Mouse (Mus musculus): ENCODE data around the gene Taf1b. TPM values are rescaled to one million over a fixed set of nuclear protein-coding genes. Genes with fewer than 3 reads are reported as not detected.
"Not testable (repeated sequence)": the region's sequence is repeated elsewhere in the genome, so short reads cannot be mapped to it uniquely, and the experiment has no call there.

The Taf1b gene
- polyA plus RNA-seq (2014; fragmentation: Nextera tagmentation; extraction: Ambion mirVana): 31.0 and 31.1 TPM in 2 replicates

DNA sequence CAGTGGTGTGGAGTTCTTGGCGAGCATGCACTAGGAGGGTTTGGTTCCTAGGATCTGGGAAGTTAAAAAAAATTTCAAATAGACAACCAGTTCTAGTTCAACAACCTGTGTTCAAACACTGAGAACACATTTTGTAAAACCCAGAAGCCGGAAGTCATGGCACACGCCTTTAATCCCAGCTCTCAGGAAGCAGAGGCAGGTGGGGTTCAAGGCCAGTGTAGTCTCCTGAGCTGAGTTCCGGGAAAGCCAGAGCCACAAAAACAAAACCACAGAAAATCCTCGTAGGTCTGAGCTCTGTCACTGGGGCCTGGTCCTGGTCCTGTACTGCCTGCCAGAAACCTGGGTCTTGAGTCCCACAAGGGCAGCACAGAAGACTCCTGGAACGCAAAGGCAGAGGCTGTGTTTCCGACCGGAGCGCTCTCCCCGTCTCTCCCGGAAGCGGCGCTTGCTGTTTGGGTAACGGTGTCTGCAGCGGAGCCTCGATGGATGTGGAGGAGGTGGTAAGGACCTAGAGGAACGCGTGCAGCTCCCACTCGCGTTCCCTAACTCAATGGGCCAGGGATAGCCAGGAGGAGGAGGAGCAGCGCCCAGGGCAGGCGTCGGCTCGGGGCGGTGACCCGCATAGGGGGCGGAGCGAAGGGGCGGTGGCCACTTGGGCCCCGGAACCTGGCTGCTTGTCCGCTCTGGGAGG lies at the start of gene Taf1b:
Taf1b (plus strand) TSS at position 210 of the 691 bp plus-strand sequence.
- ATAC-seq (ENCODE audit: insufficient number of reproducible peaks, low FRiP score, low TSS enrichment, low read depth) (peak; percentile 68; the same call in 1 of the 2 replicates), DNase-seq (ENCODE audit: low spot score) (peak; percentile 91)
- Histone ChIP-seq H3K27me3 (ENCODE audit: control insufficient read depth, insufficient read depth, low read length) (no peaks in the 10 kb centered on the region), H3K4me1 (ENCODE audit: control insufficient read depth, insufficient read depth, low read length) (no peaks in the 10 kb centered on the region), H3K9me3 (ENCODE audit: control insufficient read depth, low read length) (no peaks in the 10 kb centered on the region), H3K9ac (ENCODE audit: low read length) (peak within 1 kb of the TSS; percentile 64), H3K27ac (replicated peaks; ENCODE audit: low read depth, low read length) (no peak within 1 kb of the TSS), H3K36me3 (ENCODE audit: control insufficient read depth, insufficient read depth, low read length) (no peaks in the 10 kb centered on the region), H3K4me3 (ENCODE audit: low read depth, low read length) (peak within 1 kb of the TSS; percentile 59), H3K4me2 (ENCODE audit: low read depth, severe bottlenecking) (peak within 1 kb of the TSS; percentile 50)
- 10% methylated on average over 31 of the region's 31 CpGs for WGBS

GRCm38 (mm10) chr12:24460406-24460805 lies 37.8 kb upstream of the Taf1b start:
- DNase-seq (ENCODE audit: low spot score) (no peak), ATAC-seq (ENCODE audit: insufficient number of reproducible peaks, low FRiP score, low TSS enrichment, low read depth) (no peak)
- H3K36me3 ChIP-seq (ENCODE audit: control insufficient read depth, insufficient read depth, low read length): no peaks in the 10 kb centered on the region
- H3K4me1 ChIP-seq (ENCODE audit: control insufficient read depth, insufficient read depth, low read length): no peaks in the 10 kb centered on the region
- no peak overlapping the region for H3K4me2 ChIP-seq (ENCODE audit: low read depth, severe bottlenecking)
- 89% methylated on average over 10 of the region's 10 CpGs for WGBS
- no peak overlapping the region for H3K27ac ChIP-seq (replicated peaks; ENCODE audit: low read depth, low read length)
- no peaks in the 10 kb centered on the region for H3K9me3 ChIP-seq (ENCODE audit: control insufficient read depth, low read length)
- no peak overlapping the region for H3K9ac ChIP-seq (ENCODE audit: low read length)
- no peaks in the 10 kb centered on the region for H3K27me3 ChIP-seq (ENCODE audit: control insufficient read depth, insufficient read depth, low read length)
- no peak overlapping the region for H3K4me3 ChIP-seq (ENCODE audit: low read depth, low read length)

DNA sequence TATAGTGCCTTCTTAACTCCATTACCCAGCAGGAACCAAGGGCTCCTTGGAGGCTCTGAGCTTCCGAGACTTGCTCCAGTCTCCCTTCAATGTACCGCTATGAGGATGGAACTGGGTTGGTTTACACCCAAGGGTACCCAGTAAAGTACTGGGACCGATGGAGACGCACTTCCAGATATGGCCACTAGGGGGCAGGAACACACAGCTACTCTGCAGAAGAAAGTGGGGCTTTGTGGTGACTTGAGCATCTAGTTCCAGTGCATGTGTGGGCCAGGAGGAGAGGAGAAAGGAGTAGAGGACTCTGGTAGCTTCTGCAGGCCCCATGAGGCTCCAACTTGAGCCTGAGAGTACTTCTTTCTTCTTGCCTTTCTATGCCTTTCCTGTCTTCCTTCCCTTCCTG lies 36.0 kb upstream of the Taf1b start:
- not testable (repeated sequence) for H3K9ac ChIP-seq (ENCODE audit: low read length); H3K9me3 ChIP-seq (ENCODE audit: control insufficient read depth, low read length); H3K27me3 ChIP-seq (ENCODE audit: control insufficient read depth, insufficient read depth, low read length); DNase-seq (ENCODE audit: low spot score); H3K27ac ChIP-seq (replicated peaks; ENCODE audit: low read depth, low read length); H3K36me3 ChIP-seq (ENCODE audit: control insufficient read depth, insufficient read depth, low read length); ATAC-seq (ENCODE audit: insufficient number of reproducible peaks, low FRiP score, low TSS enrichment, low read depth); H3K4me1 ChIP-seq (ENCODE audit: control insufficient read depth, insufficient read depth, low read length); H3K4me3 ChIP-seq (ENCODE audit: low read depth, low read length); H3K4me2 ChIP-seq (ENCODE audit: low read depth, severe bottlenecking)
- WGBS: 36% methylated on average over 4 of the region's 4 CpGs

DNA sequence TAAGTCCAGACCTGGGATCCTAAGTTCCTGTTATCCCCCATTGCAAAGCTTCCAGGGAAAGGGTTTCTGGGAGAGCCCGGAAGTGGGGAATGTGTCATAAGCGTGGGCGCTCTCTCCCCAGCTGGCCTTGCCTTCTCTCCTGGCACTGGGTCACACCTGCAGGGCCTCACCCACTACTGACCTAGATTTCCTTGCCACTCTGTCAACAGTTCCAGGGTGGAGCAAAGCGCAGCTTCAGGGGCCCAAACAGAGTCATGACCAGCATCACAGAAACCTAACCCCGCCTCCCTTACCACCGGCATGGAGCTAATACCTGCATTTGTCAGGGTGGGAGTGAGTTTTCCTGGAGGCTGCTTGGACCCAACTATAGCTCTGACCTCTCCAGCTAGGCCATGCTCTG lies 34.7 kb upstream of the Taf1b start:
- H3K9ac ChIP-seq (ENCODE audit: low read length); ATAC-seq (ENCODE audit: insufficient number of reproducible peaks, low FRiP score, low TSS enrichment, low read depth); H3K27ac ChIP-seq (replicated peaks; ENCODE audit: low read depth, low read length); H3K9me3 ChIP-seq (ENCODE audit: control insufficient read depth, low read length); H3K36me3 ChIP-seq (ENCODE audit: control insufficient read depth, insufficient read depth, low read length); H3K4me1 ChIP-seq (ENCODE audit: control insufficient read depth, insufficient read depth, low read length); DNase-seq (ENCODE audit: low spot score); H3K4me2 ChIP-seq (ENCODE audit: low read depth, severe bottlenecking); H3K4me3 ChIP-seq (ENCODE audit: low read depth, low read length); H3K27me3 ChIP-seq (ENCODE audit: control insufficient read depth, insufficient read depth, low read length): not testable (repeated sequence)
- WGBS: 82% methylated on average over 6 of the region's 6 CpGs

DNA sequence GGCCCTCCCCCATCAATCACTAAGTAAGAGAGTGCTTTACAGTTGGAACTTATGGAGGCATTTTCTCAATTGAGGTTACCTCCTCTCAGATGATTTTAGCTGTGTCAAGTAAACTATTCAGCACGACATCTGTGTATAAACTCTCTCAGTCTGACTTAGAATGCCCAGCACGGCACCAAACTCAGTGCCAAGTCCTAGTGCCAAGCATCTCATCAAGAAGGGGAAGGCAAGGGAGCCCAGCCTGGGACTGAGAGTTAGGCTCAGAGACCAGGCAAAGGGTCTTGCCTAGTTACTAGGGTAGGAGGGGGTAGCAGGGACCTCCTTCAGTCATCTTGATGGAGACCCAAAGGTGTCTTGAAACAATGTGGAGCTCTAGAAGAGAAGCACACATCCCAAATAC lies 29.2 kb upstream of the Taf1b start:
- Histone ChIP-seq H3K27ac (replicated peaks; ENCODE audit: low read depth, low read length) (no peak overlapping the region), H3K27me3 (ENCODE audit: control insufficient read depth, insufficient read depth, low read length) (no peaks in the 10 kb centered on the region), H3K9ac (ENCODE audit: low read length) (no peak overlapping the region), H3K4me3 (ENCODE audit: low read depth, low read length) (no peak overlapping the region), H3K4me1 (ENCODE audit: control insufficient read depth, insufficient read depth, low read length) (no peaks in the 10 kb centered on the region), H3K36me3 (ENCODE audit: control insufficient read depth, insufficient read depth, low read length) (no peaks in the 10 kb centered on the region), H3K4me2 (ENCODE audit: low read depth, severe bottlenecking) (no peak overlapping the region), H3K9me3 (ENCODE audit: control insufficient read depth, low read length) (no peaks in the 10 kb centered on the region)
- WGBS: 86% methylated on average over 2 of the region's 2 CpGs
- DNase-seq (ENCODE audit: low spot score) (no peak), ATAC-seq (ENCODE audit: insufficient number of reproducible peaks, low FRiP score, low TSS enrichment, low read depth) (no peak)

- Histone ChIP-seq H3K4me2 (ENCODE audit: low read depth, severe bottlenecking) (no peak overlapping the region), H3K27me3 (ENCODE audit: control insufficient read depth, insufficient read depth, low read length) (no peaks in the 10 kb centered on the region), H3K9me3 (ENCODE audit: control insufficient read depth, low read length) (no peaks in the 10 kb centered on the region), H3K36me3 (ENCODE audit: control insufficient read depth, insufficient read depth, low read length) (no peaks in the 10 kb centered on the region), H3K4me3 (ENCODE audit: low read depth, low read length) (no peak overlapping the region), H3K27ac (replicated peaks; ENCODE audit: low read depth, low read length) (no peak overlapping the region), H3K9ac (ENCODE audit: low read length) (no peak overlapping the region), H3K4me1 (ENCODE audit: control insufficient read depth, insufficient read depth, low read length) (no peaks in the 10 kb centered on the region)
- 15% methylated on average over 4 of the region's 4 CpGs for WGBS
- ATAC-seq (ENCODE audit: insufficient number of reproducible peaks, low FRiP score, low TSS enrichment, low read depth) (no peak), DNase-seq (ENCODE audit: low spot score) (peak; percentile 61)
Observed at GRCm38 (mm10) chr12:24470943-24471342, 27.2 kb upstream of the Taf1b start.

- no peak for ATAC-seq (ENCODE audit: insufficient number of reproducible peaks, low FRiP score, low TSS enrichment, low read depth)
- H3K36me3 ChIP-seq (ENCODE audit: control insufficient read depth, insufficient read depth, low read length): no peaks in the 10 kb centered on the region
- no peaks in the 10 kb centered on the region for H3K27me3 ChIP-seq (ENCODE audit: control insufficient read depth, insufficient read depth, low read length)
- 69% methylated on average over 3 of the region's 3 CpGs for WGBS
- no peak overlapping the region for H3K27ac ChIP-seq (replicated peaks; ENCODE audit: low read depth, low read length)
- no peaks in the 10 kb centered on the region for H3K4me1 ChIP-seq (ENCODE audit: control insufficient read depth, insufficient read depth, low read length)
- H3K4me2 ChIP-seq (ENCODE audit: low read depth, severe bottlenecking): no peak overlapping the region
- H3K9me3 ChIP-seq (ENCODE audit: control insufficient read depth, low read length): no peaks in the 10 kb centered on the region
- H3K4me3 ChIP-seq (ENCODE audit: low read depth, low read length): no peak overlapping the region
- DNase-seq (ENCODE audit: low spot score): no peak
- no peak overlapping the region for H3K9ac ChIP-seq (ENCODE audit: low read length)
Observed at GRCm38 (mm10) chr12:24473221-24473620, 24.9 kb upstream of the Taf1b start.

DNA sequence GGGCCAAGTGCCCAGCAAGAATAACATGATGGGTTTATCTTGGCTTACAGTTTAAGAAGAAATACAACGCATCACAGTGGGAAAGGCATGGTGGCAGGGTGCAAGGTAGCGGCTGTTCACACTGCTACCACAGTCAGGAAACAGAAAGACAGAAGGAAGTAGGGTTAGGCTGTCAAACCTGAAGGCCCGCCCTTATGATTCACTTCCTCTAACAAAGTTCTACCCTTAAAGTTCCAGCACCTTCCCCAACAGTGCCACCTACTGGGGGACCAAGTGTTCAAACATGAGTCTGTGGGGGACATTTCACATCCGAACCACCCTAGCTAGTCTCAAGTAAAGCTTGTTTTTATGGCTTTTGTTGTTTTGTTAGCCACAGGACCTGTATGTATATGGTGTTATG lies 13.2 kb upstream of the Taf1b start:
- WGBS: 88% methylated on average over 4 of the region's 4 CpGs
- no peak overlapping the region for H3K9ac ChIP-seq (ENCODE audit: low read length)
- no peak for ATAC-seq (ENCODE audit: insufficient number of reproducible peaks, low FRiP score, low TSS enrichment, low read depth)
- no peaks in the 10 kb centered on the region for H3K36me3 ChIP-seq (ENCODE audit: control insufficient read depth, insufficient read depth, low read length)
- H3K4me3 ChIP-seq (ENCODE audit: low read depth, low read length): no peak overlapping the region
- no peak overlapping the region for H3K27ac ChIP-seq (replicated peaks; ENCODE audit: low read depth, low read length)
- no peaks in the 10 kb centered on the region for H3K27me3 ChIP-seq (ENCODE audit: control insufficient read depth, insufficient read depth, low read length)
- no peaks in the 10 kb centered on the region for H3K4me1 ChIP-seq (ENCODE audit: control insufficient read depth, insufficient read depth, low read length)
- H3K9me3 ChIP-seq (ENCODE audit: control insufficient read depth, low read length): no peaks in the 10 kb centered on the region
- DNase-seq (ENCODE audit: low spot score): no peak
- H3K4me2 ChIP-seq (ENCODE audit: low read depth, severe bottlenecking): no peak overlapping the region

GRCm38 (mm10) chr12:24486882-24487281 lies 11.3 kb upstream of the Taf1b start:
- H3K4me2 ChIP-seq (ENCODE audit: low read depth, severe bottlenecking): no peak overlapping the region
- no peaks in the 10 kb centered on the region for H3K4me1 ChIP-seq (ENCODE audit: control insufficient read depth, insufficient read depth, low read length)
- H3K27ac ChIP-seq (replicated peaks; ENCODE audit: low read depth, low read length): no peak overlapping the region
- no peak overlapping the region for H3K4me3 ChIP-seq (ENCODE audit: low read depth, low read length)
- H3K27me3 ChIP-seq (ENCODE audit: control insufficient read depth, insufficient read depth, low read length): no peaks in the 10 kb centered on the region
- no peaks in the 10 kb centered on the region for H3K36me3 ChIP-seq (ENCODE audit: control insufficient read depth, insufficient read depth, low read length)
- no peak for DNase-seq (ENCODE audit: low spot score)
- no peaks in the 10 kb centered on the region for H3K9me3 ChIP-seq (ENCODE audit: control insufficient read depth, low read length)
- H3K9ac ChIP-seq (ENCODE audit: low read length): no peak overlapping the region
- 90% methylated on average over 1 of the region's 1 CpGs for WGBS
- no peak for ATAC-seq (ENCODE audit: insufficient number of reproducible peaks, low FRiP score, low TSS enrichment, low read depth)

All from limb, embryonic 11.5 days (tissue).